Mouse (Mus musculus): Measurements from ENCODE around the gene Itga3. TPM values are rescaled to one million over a fixed set of nuclear protein-coding genes. Genes with fewer than 3 reads are reported as not detected.

The Itga3 gene
- polyA plus RNA-seq, 1 experiment from 2014 or later = 6.3 TPM

- Histone ChIP-seq H3K27ac (replicated peaks) (no peak overlapping the region), H3K9ac (replicated peaks) (no peak overlapping the region), H3K4me3 (no peak overlapping the region), H3K4me2 (replicated peaks) (no peak overlapping the region), H3K4me1 (peaks cover 6% of the 10 kb centered on the region; the same call in 1 of the 2 replicates), H3K27me3 (no peaks in the 10 kb centered on the region), H3K9me3 (no peaks in the 10 kb centered on the region), H3K36me3 (no peaks in the 10 kb centered on the region)
- no peak for ATAC-seq (ENCODE audit: low FRiP score, low read depth)
- WGBS = 90% methylated on average over 5 of the region's 5 CpGs
Measured at GRCm38 (mm10) chr11:95093077-95093476, 16.5 kb upstream of the Itga3 start.

- Histone ChIP-seq H3K27me3 (no peaks in the 10 kb centered on the region), H3K4me3 (no peak overlapping the region), H3K36me3 (no peaks in the 10 kb centered on the region), H3K9ac (replicated peaks) (no peak overlapping the region), H3K4me2 (replicated peaks) (no peak overlapping the region), H3K27ac (replicated peaks) (no peak overlapping the region), H3K4me1 (0 out of 2 replicates have a peak, but pooled peaks cover 2% of the 10 kb centered on the region), H3K9me3 (no peaks in the 10 kb centered on the region)
- WGBS = 74% methylated on average over 16 of the region's 16 CpGs
- no peak for ATAC-seq (ENCODE audit: low FRiP score, low read depth)
Measured at GRCm38 (mm10) chr11:95088857-95089779, 12.5 kb upstream of the Itga3 start.

GRCm38 (mm10) chr11:95088286-95088685 is 11.7 kb upstream of the Itga3 start:
- no peak overlapping the region for H3K4me2 ChIP-seq (replicated peaks)
- H3K4me3 ChIP-seq = no peak overlapping the region
- no peaks in the 10 kb centered on the region for H3K9me3 ChIP-seq
- no peaks in the 10 kb centered on the region for H3K36me3 ChIP-seq
- H3K27ac ChIP-seq (replicated peaks) = no peak overlapping the region
- 0 out of 2 replicates have a peak, but pooled peaks cover 2% of the 10 kb centered on the region for H3K4me1 ChIP-seq
- WGBS = 56% methylated on average over 7 of the region's 7 CpGs
- no peak for ATAC-seq (ENCODE audit: low FRiP score, low read depth)
- no peaks in the 10 kb centered on the region for H3K27me3 ChIP-seq
- H3K9ac ChIP-seq (replicated peaks) = no peak overlapping the region

- Histone ChIP-seq H3K9me3 (no peaks in the 10 kb centered on the region), H3K36me3 (no peaks in the 10 kb centered on the region), H3K27me3 (peaks cover 4% of the 10 kb centered on the region; the same call in 1 of the 2 replicates), H3K27ac (replicated peaks) (no peak overlapping the region), H3K4me1 (0 out of 2 replicates have a peak, but pooled peaks cover 2% of the 10 kb centered on the region), H3K4me2 (replicated peaks) (no peak overlapping the region), H3K9ac (replicated peaks) (no peak overlapping the region), H3K4me3 (no peak overlapping the region)
- WGBS = 69% methylated on average over 17 of the region's 17 CpGs
- no peak for ATAC-seq (ENCODE audit: low FRiP score, low read depth)
Measured at GRCm38 (mm10) chr11:95087301-95088228, 11.0 kb upstream of the Itga3 start.

GRCm38 (mm10) chr11:95086229-95086628 is 9.6 kb upstream of the Itga3 start:
- Histone ChIP-seq H3K27ac (replicated peaks) (no peak overlapping the region), H3K36me3 (no peaks in the 10 kb centered on the region), H3K4me1 (0 out of 2 replicates have a peak, but pooled peaks cover 2% of the 10 kb centered on the region), H3K4me3 (no peak overlapping the region), H3K9me3 (no peaks in the 10 kb centered on the region), H3K27me3 (peaks cover 4% of the 10 kb centered on the region; the same call in 1 of the 2 replicates), H3K9ac (replicated peaks) (no peak overlapping the region), H3K4me2 (replicated peaks) (no peak overlapping the region)
- ATAC-seq (ENCODE audit: low FRiP score, low read depth) = no peak
- WGBS = 52% methylated on average over 5 of the region's 5 CpGs

GRCm38 (mm10) chr11:95085710-95086109 is 9.1 kb upstream of the Itga3 start:
- peaks cover 4% of the 10 kb centered on the region; the same call in 1 of the 2 replicates for H3K27me3 ChIP-seq
- H3K4me3 ChIP-seq = no peak overlapping the region
- no peaks in the 10 kb centered on the region for H3K9me3 ChIP-seq
- H3K36me3 ChIP-seq = no peaks in the 10 kb centered on the region
- H3K9ac ChIP-seq (replicated peaks) = no peak overlapping the region
- H3K27ac ChIP-seq (replicated peaks) = no peak overlapping the region
- WGBS = 13% methylated on average over 5 of the region's 5 CpGs
- ATAC-seq (ENCODE audit: low FRiP score, low read depth) = no peak
- H3K4me1 ChIP-seq = 0 out of 2 replicates have a peak, but pooled peaks cover 2% of the 10 kb centered on the region
- H3K4me2 ChIP-seq (replicated peaks) = no peak overlapping the region

GRCm38 (mm10) chr11:95084811-95085382 is 8.3 kb upstream of the Itga3 start:
- no peaks in the 10 kb centered on the region for H3K36me3 ChIP-seq
- no peak overlapping the region for H3K4me2 ChIP-seq (replicated peaks)
- H3K4me1 ChIP-seq = 0 out of 2 replicates have a peak, but pooled peaks cover 2% of the 10 kb centered on the region
- WGBS = 36% methylated on average over 5 of the region's 5 CpGs
- H3K4me3 ChIP-seq = no peak overlapping the region
- H3K27ac ChIP-seq (replicated peaks) = no peak overlapping the region
- no peak overlapping the region for H3K9ac ChIP-seq (replicated peaks)
- peaks cover 8% of the 10 kb centered on the region for H3K27me3 ChIP-seq
- H3K9me3 ChIP-seq = no peaks in the 10 kb centered on the region
- ATAC-seq (ENCODE audit: low FRiP score, low read depth) = no peak

GRCm38 (mm10) chr11:95084175-95084574 is 7.6 kb upstream of the Itga3 start:
- ATAC-seq (ENCODE audit: low FRiP score, low read depth) = no peak
- Histone ChIP-seq H3K4me3 (no peak overlapping the region), H3K4me1 (0 out of 2 replicates have a peak, but pooled peaks cover 2% of the 10 kb centered on the region), H3K9ac (replicated peaks) (no peak overlapping the region), H3K9me3 (no peaks in the 10 kb centered on the region), H3K4me2 (replicated peaks) (no peak overlapping the region), H3K36me3 (no peaks in the 10 kb centered on the region), H3K27me3 (peaks cover 14% of the 10 kb centered on the region), H3K27ac (replicated peaks) (no peak overlapping the region)
- 28% methylated on average over 4 of the region's 4 CpGs for WGBS

GRCm38 (mm10) chr11:95082896-95083295 is 6.3 kb upstream of the Itga3 start:
- H3K4me3 ChIP-seq = no peak overlapping the region
- H3K36me3 ChIP-seq = no peaks in the 10 kb centered on the region
- H3K9me3 ChIP-seq = no peaks in the 10 kb centered on the region
- H3K9ac ChIP-seq (replicated peaks) = no peak overlapping the region
- H3K4me1 ChIP-seq = 0 out of 2 replicates have a peak, but pooled peaks cover 2% of the 10 kb centered on the region
- no peak for ATAC-seq (ENCODE audit: low FRiP score, low read depth)
- H3K27ac ChIP-seq (replicated peaks) = no peak overlapping the region
- H3K27me3 ChIP-seq = peaks cover 27% of the 10 kb centered on the region
- 92% methylated on average over 7 of the region's 7 CpGs for WGBS
- H3K4me2 ChIP-seq (replicated peaks) = no peak overlapping the region

GRCm38 (mm10) chr11:95080783-95081182 is 4.2 kb upstream of the Itga3 start:
- H3K36me3 ChIP-seq = no peaks in the 10 kb centered on the region
- H3K4me2 ChIP-seq (replicated peaks) = no peak overlapping the region
- H3K9ac ChIP-seq (replicated peaks) = no peak overlapping the region
- no peak for ATAC-seq (ENCODE audit: low FRiP score, low read depth)
- H3K4me3 ChIP-seq = no peak overlapping the region
- H3K27me3 ChIP-seq = peaks cover 48% of the 10 kb centered on the region
- no peak overlapping the region for H3K27ac ChIP-seq (replicated peaks)
- H3K9me3 ChIP-seq = no peaks in the 10 kb centered on the region
- peaks cover 10% of the 10 kb centered on the region for H3K4me1 ChIP-seq
- 83% methylated on average over 6 of the region's 6 CpGs for WGBS

- Histone ChIP-seq H3K4me1 (peaks cover 16% of the 10 kb centered on the region), H3K27me3 (peaks cover 62% of the 10 kb centered on the region), H3K9me3 (no peaks in the 10 kb centered on the region), H3K27ac (replicated peaks) (no peak overlapping the region), H3K36me3 (no peaks in the 10 kb centered on the region), H3K4me3 (no peak overlapping the region), H3K4me2 (replicated peaks) (no peak overlapping the region), H3K9ac (replicated peaks) (no peak overlapping the region)
- no peak for ATAC-seq (ENCODE audit: low FRiP score, low read depth)
- WGBS = 87% methylated on average over 6 of the region's 6 CpGs
Measured at GRCm38 (mm10) chr11:95079256-95079875, 2.8 kb upstream of the Itga3 start.
